Mouse (Mus musculus) liver, embryonic 14.5 days (tissue): ENCODE results near the gene Patj.

Source experiments
- CTCF ChIP-seq: IDR thresholded peaks from 2 replicates; pipeline ENCODE4 v1.5.1; 2016; ENCODE audit warnings: antibody characterized with exemption, low read depth, control low read depth
- EP300 ChIP-seq: IDR thresholded peaks from 2 replicates; pipeline ENCODE4 v1.6.1; 2016; ENCODE audit warnings: antibody characterized with exemption, low read depth

- TF ChIP-seq EP300 (no peak), CTCF (no peak)
Measured at GRCm38 (mm10) chr4:98478005-98478404, 82.4 kb downstream of the Patj start.
